Mouse (Mus musculus): Measurements from ENCODE around the gene Kcnmb2. TPM values are rescaled to one million over a fixed set of nuclear protein-coding genes. Genes with fewer than 3 reads are reported as not detected.

The Kcnmb2 gene
- polyA plus RNA-seq, 1 experiment from 2014 or later = 0.33 TPM

- no peak for ATAC-seq (replicated peaks; ENCODE audit: insufficient number of reproducible peaks, insufficient read depth, low FRiP score, low read depth)
- Histone ChIP-seq H3K4me2 (no peak overlapping the region), H3K27ac (no peak overlapping the region), H3K36me3 (no peaks in the 10 kb centered on the region), H3K4me1 (replicated peaks) (no peaks in the 10 kb centered on the region), H3K9ac (no peak overlapping the region), H3K4me3 (no peak overlapping the region), H3K9me3 (replicated peaks) (no peaks in the 10 kb centered on the region), H3K27me3 (no peaks in the 10 kb centered on the region)
- 17% methylated on average over 6 of the region's 6 CpGs for WGBS
Observed at GRCm38 (mm10) chr3:31941478-31941877, 39.2 kb downstream of the Kcnmb2 start.

DNA sequence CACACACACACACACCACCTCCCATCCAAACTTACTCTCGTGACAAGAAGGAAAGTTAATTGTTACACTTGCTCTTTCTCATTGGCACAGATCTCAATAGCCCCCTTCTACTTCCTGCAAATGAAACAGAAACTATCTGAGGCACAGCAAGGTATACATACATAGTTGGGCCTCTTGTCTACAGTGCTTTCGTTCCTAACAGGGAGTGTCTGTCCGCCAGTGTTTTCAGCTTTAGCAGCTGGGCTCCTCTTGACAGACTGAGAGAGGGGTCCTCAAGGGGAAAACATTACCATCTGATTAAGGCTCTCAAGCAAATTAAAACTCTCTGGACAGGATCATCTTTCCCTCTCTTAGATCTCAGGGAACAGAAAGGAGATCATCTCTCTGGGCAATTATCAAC, 51.9 kb downstream of the Kcnmb2 start:
- Histone ChIP-seq H3K27me3 (no peaks in the 10 kb centered on the region), H3K4me1 (replicated peaks) (no peaks in the 10 kb centered on the region), H3K9ac (no peak overlapping the region), H3K4me2 (no peak overlapping the region), H3K9me3 (replicated peaks) (no peaks in the 10 kb centered on the region), H3K27ac (no peak overlapping the region), H3K36me3 (no peaks in the 10 kb centered on the region), H3K4me3 (no peak overlapping the region)
- no peak for ATAC-seq (replicated peaks; ENCODE audit: insufficient number of reproducible peaks, insufficient read depth, low FRiP score, low read depth)
- WGBS = 53% methylated on average over 3 of the region's 3 CpGs

DNA sequence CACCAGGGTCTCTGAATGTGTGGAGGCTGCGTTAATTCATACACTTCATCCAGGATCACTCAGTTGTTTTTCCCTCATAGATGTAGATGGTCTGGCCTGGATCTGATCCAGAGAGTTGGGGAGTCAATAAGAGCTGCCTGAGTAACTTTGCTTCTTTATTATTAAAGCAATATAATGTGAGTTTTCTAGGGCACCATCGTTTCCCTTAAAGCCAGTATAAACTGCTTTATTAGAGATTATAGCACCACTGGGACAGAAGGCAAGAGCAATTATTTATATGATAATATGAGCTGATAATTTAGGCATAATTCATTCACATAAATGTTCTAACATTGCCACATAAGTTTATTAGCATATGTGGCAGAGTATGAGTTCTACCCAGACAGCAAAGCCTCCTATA, 52.7 kb downstream of the Kcnmb2 start:
- no peak for ATAC-seq (replicated peaks; ENCODE audit: insufficient number of reproducible peaks, insufficient read depth, low FRiP score, low read depth)
- Histone ChIP-seq H3K36me3 (no peaks in the 10 kb centered on the region), H3K27ac (no peak overlapping the region), H3K4me3 (no peak overlapping the region), H3K9me3 (replicated peaks) (no peaks in the 10 kb centered on the region), H3K9ac (no peak overlapping the region), H3K27me3 (no peaks in the 10 kb centered on the region), H3K4me1 (replicated peaks) (no peaks in the 10 kb centered on the region), H3K4me2 (no peak overlapping the region)
- WGBS = 85% methylated on average over 2 of the region's 2 CpGs

DNA sequence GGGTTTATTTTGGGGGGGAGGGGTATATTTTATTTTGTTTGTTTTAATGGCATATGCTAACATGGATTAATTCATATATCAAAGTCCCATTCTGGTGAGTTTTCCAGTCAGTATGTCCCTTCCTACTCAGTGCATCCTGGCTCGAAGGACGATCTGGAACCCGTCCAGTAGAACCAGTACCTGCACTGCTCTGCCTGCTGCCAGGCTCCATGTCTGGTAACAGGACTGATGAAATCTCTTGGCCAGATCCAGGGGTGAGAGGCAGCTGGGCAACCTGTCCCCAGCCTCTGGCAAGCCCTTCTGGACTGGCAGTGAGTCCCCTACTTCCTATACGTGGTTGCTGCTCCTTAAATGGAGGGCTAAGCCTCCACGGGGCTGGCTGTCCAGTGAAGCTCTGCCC, 57.5 kb downstream of the Kcnmb2 start:
- no peaks in the 10 kb centered on the region for H3K27me3 ChIP-seq
- no peaks in the 10 kb centered on the region for H3K9me3 ChIP-seq (replicated peaks)
- H3K36me3 ChIP-seq = no peaks in the 10 kb centered on the region
- ATAC-seq (replicated peaks; ENCODE audit: insufficient number of reproducible peaks, insufficient read depth, low FRiP score, low read depth) = no peak
- no peak overlapping the region for H3K27ac ChIP-seq
- no peaks in the 10 kb centered on the region for H3K4me1 ChIP-seq (replicated peaks)
- no peak overlapping the region for H3K9ac ChIP-seq
- H3K4me3 ChIP-seq = no peak overlapping the region
- H3K4me2 ChIP-seq = no peak overlapping the region
- 67% methylated on average over 5 of the region's 5 CpGs for WGBS

DNA sequence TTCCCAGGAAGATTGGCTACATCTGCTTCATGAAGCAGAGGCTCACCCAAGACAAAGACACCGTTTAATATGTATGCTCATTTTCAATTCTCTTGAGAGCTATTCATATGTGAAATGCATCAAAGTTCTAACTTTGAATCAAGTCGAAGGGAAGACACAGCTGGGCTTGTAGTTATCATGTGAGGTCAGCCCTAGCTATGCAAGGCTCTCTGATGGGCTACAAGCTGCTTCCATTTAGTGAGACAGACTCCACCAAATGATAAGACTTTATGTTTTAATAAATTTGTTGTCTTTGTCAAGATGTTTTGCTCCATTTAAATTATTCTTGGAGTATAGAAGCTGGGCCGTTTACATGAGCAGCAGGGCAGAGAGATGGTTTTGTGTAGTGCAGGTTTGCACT, 58.9 kb downstream of the Kcnmb2 start:
- H3K36me3 ChIP-seq = no peaks in the 10 kb centered on the region
- H3K9ac ChIP-seq = no peak overlapping the region
- no peaks in the 10 kb centered on the region for H3K27me3 ChIP-seq
- no peak overlapping the region for H3K27ac ChIP-seq
- no peak overlapping the region for H3K4me3 ChIP-seq
- no peaks in the 10 kb centered on the region for H3K9me3 ChIP-seq (replicated peaks)
- ATAC-seq (replicated peaks; ENCODE audit: insufficient number of reproducible peaks, insufficient read depth, low FRiP score, low read depth) = no peak
- no peak overlapping the region for H3K4me2 ChIP-seq
- WGBS = 63% methylated on average over 3 of the region's 3 CpGs
- H3K4me1 ChIP-seq (replicated peaks) = no peaks in the 10 kb centered on the region

DNA sequence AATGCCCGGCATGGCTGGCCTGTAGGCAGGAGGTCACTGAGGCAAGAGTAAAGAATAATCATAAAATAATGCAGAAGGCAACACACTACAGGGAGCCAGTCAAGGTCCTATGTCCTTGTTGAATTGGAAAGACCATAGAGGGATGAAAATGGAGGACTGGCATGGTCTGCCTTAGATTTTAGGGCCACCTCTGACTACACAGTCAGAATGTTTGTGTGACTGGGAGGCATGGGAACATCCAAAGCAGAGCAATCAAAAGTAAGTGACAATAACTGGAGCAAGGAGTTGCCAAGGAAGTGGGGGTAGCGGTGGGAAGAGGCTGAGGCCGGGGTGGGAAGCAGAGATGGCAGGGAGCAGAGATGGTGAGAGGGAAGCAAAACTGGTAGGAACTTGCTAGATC, 60.8 kb downstream of the Kcnmb2 start:
- H3K4me2 ChIP-seq = no peak overlapping the region
- WGBS = 88% methylated on average over 3 of the region's 3 CpGs
- ATAC-seq (replicated peaks; ENCODE audit: insufficient number of reproducible peaks, insufficient read depth, low FRiP score, low read depth) = no peak
- no peak overlapping the region for H3K27ac ChIP-seq
- H3K27me3 ChIP-seq = no peaks in the 10 kb centered on the region
- no peaks in the 10 kb centered on the region for H3K36me3 ChIP-seq
- no peak overlapping the region for H3K4me3 ChIP-seq
- no peak overlapping the region for H3K9ac ChIP-seq
- H3K9me3 ChIP-seq (replicated peaks) = no peaks in the 10 kb centered on the region
- no peaks in the 10 kb centered on the region for H3K4me1 ChIP-seq (replicated peaks)

DNA sequence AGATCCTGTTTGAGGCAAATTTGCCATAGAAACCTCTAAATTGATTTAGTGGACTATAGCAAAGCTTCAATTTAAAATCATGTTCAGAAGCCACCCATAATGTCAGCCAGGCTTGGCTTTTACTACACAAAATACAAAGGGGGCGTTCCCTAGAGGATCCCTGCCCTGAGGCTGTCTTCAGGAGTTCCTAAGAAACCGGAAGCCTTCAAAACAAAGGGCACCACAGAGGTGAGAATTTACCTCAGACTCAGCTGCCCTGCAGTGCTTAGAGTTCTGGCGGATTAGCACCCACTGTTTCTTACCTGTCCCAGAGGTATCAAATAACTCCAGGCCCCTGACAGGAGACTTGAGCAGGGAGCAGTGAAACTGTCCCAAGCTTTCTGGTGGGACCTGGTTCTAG, 77.4 kb downstream of the Kcnmb2 start:
- Histone ChIP-seq H3K27me3 (no peaks in the 10 kb centered on the region), H3K9me3 (replicated peaks) (no peaks in the 10 kb centered on the region), H3K36me3 (no peaks in the 10 kb centered on the region), H3K27ac (no peak overlapping the region), H3K4me3 (no peak overlapping the region), H3K4me1 (replicated peaks) (no peaks in the 10 kb centered on the region), H3K9ac (no peak overlapping the region), H3K4me2 (no peak overlapping the region)
- ATAC-seq (replicated peaks; ENCODE audit: insufficient number of reproducible peaks, insufficient read depth, low FRiP score, low read depth) = no peak
- 33% methylated on average over 3 of the region's 3 CpGs for WGBS

DNA sequence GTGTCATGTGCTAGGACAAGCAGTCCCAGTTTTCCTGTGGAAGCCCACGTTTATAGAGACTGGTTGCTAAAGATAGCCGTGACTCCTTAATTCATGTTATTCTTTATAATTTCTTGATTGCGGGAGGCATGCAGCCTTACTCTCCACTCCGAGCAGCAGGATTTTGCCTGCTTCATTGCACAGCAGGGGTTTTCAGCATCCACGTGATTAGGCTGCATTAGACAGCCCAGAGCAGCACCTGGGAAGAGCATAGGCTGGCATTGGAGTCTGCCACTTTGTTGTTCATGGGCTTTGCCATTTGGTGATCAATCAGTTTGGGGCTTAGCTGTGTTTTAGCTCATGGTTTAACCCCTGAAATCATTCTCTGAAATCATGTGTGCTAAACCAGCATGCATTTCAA, 80.1 kb downstream of the Kcnmb2 start:
- Histone ChIP-seq H3K27ac (no peak overlapping the region), H3K4me1 (replicated peaks) (no peaks in the 10 kb centered on the region), H3K9me3 (replicated peaks) (no peaks in the 10 kb centered on the region), H3K27me3 (no peaks in the 10 kb centered on the region), H3K36me3 (no peaks in the 10 kb centered on the region), H3K4me2 (no peak overlapping the region), H3K9ac (no peak overlapping the region), H3K4me3 (no peak overlapping the region)
- WGBS = 54% methylated on average over 5 of the region's 5 CpGs
- ATAC-seq (replicated peaks; ENCODE audit: insufficient number of reproducible peaks, insufficient read depth, low FRiP score, low read depth) = no peak

- Histone ChIP-seq H3K27me3 (no peaks in the 10 kb centered on the region), H3K4me1 (replicated peaks) (no peaks in the 10 kb centered on the region), H3K27ac (no peak overlapping the region), H3K9me3 (replicated peaks) (no peaks in the 10 kb centered on the region), H3K36me3 (no peaks in the 10 kb centered on the region), H3K9ac (no peak overlapping the region), H3K4me2 (no peak overlapping the region), H3K4me3 (no peak overlapping the region)
- ATAC-seq (replicated peaks; ENCODE audit: insufficient number of reproducible peaks, insufficient read depth, low FRiP score, low read depth) = no peak
- 82% methylated on average over 4 of the region's 4 CpGs for WGBS
Observed at GRCm38 (mm10) chr3:31985103-31985502, 82.8 kb downstream of the Kcnmb2 start.

- ATAC-seq (replicated peaks; ENCODE audit: insufficient number of reproducible peaks, insufficient read depth, low FRiP score, low read depth) = no peak
- WGBS = 63% methylated on average over 5 of the region's 5 CpGs
- Histone ChIP-seq H3K36me3 (no peaks in the 10 kb centered on the region), H3K9ac (no peak overlapping the region), H3K4me2 (no peak overlapping the region), H3K4me1 (replicated peaks) (no peaks in the 10 kb centered on the region), H3K4me3 (no peak overlapping the region), H3K27ac (no peak overlapping the region), H3K27me3 (no peaks in the 10 kb centered on the region), H3K9me3 (replicated peaks) (no peaks in the 10 kb centered on the region)
Observed at GRCm38 (mm10) chr3:31991526-31992045, 89.3 kb downstream of the Kcnmb2 start.

GRCm38 (mm10) chr3:32011566-32011965, 109.3 kb downstream of the Kcnmb2 start:
- WGBS = 85% methylated on average over 5 of the region's 5 CpGs

GRCm38 (mm10) chr3:32012205-32012931, 110.1 kb downstream of the Kcnmb2 start:
- Histone ChIP-seq H3K4me1 (replicated peaks) (no peaks in the 10 kb centered on the region), H3K36me3 (no peaks in the 10 kb centered on the region), H3K27ac (no peak overlapping the region), H3K4me3 (no peak overlapping the region), H3K9me3 (replicated peaks) (no peaks in the 10 kb centered on the region), H3K9ac (no peak overlapping the region), H3K27me3 (no peaks in the 10 kb centered on the region), H3K4me2 (no peak overlapping the region)
- no peak for ATAC-seq (replicated peaks; ENCODE audit: insufficient number of reproducible peaks, insufficient read depth, low FRiP score, low read depth)
- 81% methylated on average over 12 of the region's 12 CpGs for WGBS

More at GRCm38 (mm10) chr3:32011566-32011965, 109.3 kb downstream of the Kcnmb2 start:
- no peak for ATAC-seq (replicated peaks; ENCODE audit: insufficient number of reproducible peaks, insufficient read depth, low FRiP score, low read depth)
- no peak overlapping the region for H3K27ac ChIP-seq
- H3K4me1 ChIP-seq (replicated peaks) = no peaks in the 10 kb centered on the region
- H3K4me2 ChIP-seq = no peak overlapping the region
- no peaks in the 10 kb centered on the region for H3K27me3 ChIP-seq
- no peak overlapping the region for H3K9ac ChIP-seq
- no peak overlapping the region for H3K4me3 ChIP-seq
- no peaks in the 10 kb centered on the region for H3K36me3 ChIP-seq
- no peaks in the 10 kb centered on the region for H3K9me3 ChIP-seq (replicated peaks)
